Mouse (Mus musculus) R1 (cell line): ENCODE measurements at regions not wholly inside any gene's neighbourhood (a gene's known extent, or its start where the extent isn't known, plus 50 kb on each side); places are given as distances from the start of the nearest gene placed in this dataset.
A peak's percentile ranks its signal among the peaks of the same experiment; 100 is the strongest.

Source experiments
- DNase-seq: peaks from one replicate; pipeline ENCODE4 v3.0.0-alpha.2; 2018; ENCODE audit warnings: low read depth, low spot score

GRCm38 (mm10) chr5:118879808-118880478 lies 319.5 kb downstream of the Med13l start:
- peak; percentile 56 for DNase-seq

- DNase-seq = no peak
Measured at GRCm38 (mm10) chr5:118880546-118880945, 320.1 kb downstream of the Med13l start.

GRCm38 (mm10) chr5:118881886-118882285 lies 321.4 kb downstream of the Med13l start:
- no peak for DNase-seq

GRCm38 (mm10) chr5:118888131-118888530 lies 327.7 kb downstream of the Med13l start:
- DNase-seq = no peak

GRCm38 (mm10) chr5:118891131-118891530 lies 330.7 kb downstream of the Med13l start:
- DNase-seq = no peak

- no peak for DNase-seq
Measured at GRCm38 (mm10) chr5:118908224-118908623, 347.7 kb downstream of the Med13l start.

GRCm38 (mm10) chr5:118909756-118910155 lies 349.3 kb downstream of the Med13l start:
- no peak for DNase-seq

GRCm38 (mm10) chr5:118914191-118914750 lies 353.8 kb downstream of the Med13l start:
- DNase-seq = no peak

- DNase-seq = no peak
Measured at GRCm38 (mm10) chr5:118923357-118923756, 362.9 kb downstream of the Med13l start.

GRCm38 (mm10) chr5:118929037-118929436 lies 368.6 kb downstream of the Med13l start:
- DNase-seq = peak; percentile 63

GRCm38 (mm10) chr5:118929990-118930501 lies 369.6 kb downstream of the Med13l start:
- DNase-seq = no peak

- DNase-seq = no peak
Measured at GRCm38 (mm10) chr5:118939336-118940039, 379.0 kb downstream of the Med13l start.

- no peak for DNase-seq
Measured at GRCm38 (mm10) chr5:118944256-118944655, 383.8 kb downstream of the Med13l start.

- peak; percentile 31 for DNase-seq
Measured at GRCm38 (mm10) chr5:118946090-118946489, 385.6 kb downstream of the Med13l start.

- peak; percentile 61 for DNase-seq
Measured at GRCm38 (mm10) chr5:118946994-118947393, 386.5 kb downstream of the Med13l start.

- no peak for DNase-seq
Measured at GRCm38 (mm10) chr5:118948119-118948786, 387.8 kb downstream of the Med13l start.

- no peak for DNase-seq
Measured at GRCm38 (mm10) chr5:118951067-118951466, 390.6 kb downstream of the Med13l start.

GRCm38 (mm10) chr5:118960521-118961001 lies 400.1 kb downstream of the Med13l start:
- no peak for DNase-seq

- no peak for DNase-seq
Measured at GRCm38 (mm10) chr5:118961091-118961490, 400.6 kb downstream of the Med13l start.

- no peak for DNase-seq
Measured at GRCm38 (mm10) chr5:118962152-118962551, 401.7 kb downstream of the Med13l start.

- DNase-seq = no peak
Measured at GRCm38 (mm10) chr5:118963001-118963400, 402.5 kb downstream of the Med13l start.

- peak; percentile 99 for DNase-seq
Measured at GRCm38 (mm10) chr5:118966901-118967300, 406.4 kb downstream of the Med13l start.
